Mouse (Mus musculus): Measurements from ENCODE around the gene Wdr20.

DNA sequence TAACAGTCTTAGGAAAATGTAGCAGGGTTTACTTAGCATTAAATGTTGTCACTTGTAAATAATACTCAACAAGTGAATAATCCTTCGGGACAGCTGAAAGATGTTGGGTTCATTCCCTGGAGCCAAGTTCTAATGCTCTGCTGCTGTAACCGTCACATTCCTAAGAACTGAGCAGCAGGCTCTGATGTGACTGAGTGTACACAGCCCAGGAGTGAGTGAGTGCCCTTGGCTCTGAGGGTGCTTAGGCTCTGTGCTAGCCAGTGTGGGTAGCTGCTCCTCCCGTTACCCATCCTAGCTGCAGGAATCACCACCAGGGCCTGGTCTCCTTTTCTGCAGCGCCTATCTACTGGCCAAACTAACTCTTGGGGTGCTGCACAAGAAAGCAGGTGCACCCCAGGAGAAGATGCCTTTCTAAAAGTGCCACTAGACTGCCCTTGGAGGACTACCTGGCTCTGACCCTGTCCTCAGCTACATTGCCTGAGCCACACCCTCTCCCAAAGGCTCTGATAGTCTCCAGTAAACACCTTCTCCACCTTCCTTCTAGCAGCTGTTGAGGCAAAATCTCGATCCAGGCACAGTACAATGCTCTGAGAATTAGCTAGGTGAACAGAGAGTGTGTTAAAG lies 65.0 kb downstream of the Wdr20 start:
- TF ChIP-seq CTCF (IDR thresholded peaks at IDR 0.05; ENCODE audit: low read depth) (no peak), EP300 (optimal IDR thresholded peaks at IDR 0.05) (no peak)
